Mouse (Mus musculus): Measurements from ENCODE around the gene Zfp62.

The Zfp62 gene

DNA sequence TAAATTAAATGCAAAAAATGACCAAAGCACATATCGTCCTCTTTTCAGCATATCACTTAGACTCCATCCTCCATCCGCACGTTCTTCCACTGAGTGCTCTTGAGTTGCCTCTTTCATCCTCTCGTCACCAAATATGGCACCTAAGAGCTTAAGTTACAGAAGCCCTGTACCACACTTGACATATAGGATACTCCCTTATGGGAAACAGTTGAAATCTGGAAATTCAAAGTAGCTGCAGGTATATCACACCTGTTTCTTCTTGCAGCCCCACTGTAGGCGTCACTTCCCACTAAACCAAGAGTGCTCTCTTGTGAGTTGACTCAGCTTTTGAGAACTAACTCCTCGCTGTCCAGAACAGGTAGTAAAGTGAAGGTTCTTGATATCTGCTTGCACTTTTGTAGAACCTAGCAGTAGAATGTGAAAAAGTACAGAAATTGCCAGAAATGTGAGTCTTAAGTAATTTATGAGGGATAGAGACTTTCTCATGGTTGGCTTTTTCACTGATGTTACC, 2.0 kb downstream of the Zfp62 start:
- no peak for DNase-seq (ENCODE audit: low spot score in 2 of 2)

DNA sequence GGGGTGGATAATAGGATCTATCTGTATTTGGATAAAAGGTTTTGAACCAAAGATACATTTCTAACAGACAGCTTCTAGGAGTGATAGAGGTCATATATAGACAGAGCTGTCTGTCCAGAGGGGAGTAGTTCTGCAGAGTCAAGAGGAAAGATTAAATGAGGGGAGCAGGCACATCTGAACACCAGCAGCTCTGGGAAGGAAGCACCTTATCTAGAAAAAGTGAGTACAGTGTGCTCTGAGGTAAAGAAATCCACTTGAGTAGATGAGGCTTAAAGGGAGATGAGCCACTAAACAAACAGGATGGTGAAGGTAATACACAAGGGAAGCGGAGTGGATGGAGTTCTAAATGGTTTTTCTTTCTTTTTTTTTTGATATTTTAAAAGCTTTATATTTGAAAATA, 4.4 kb downstream of the Zfp62 start:
- DNase-seq (ENCODE audit: low spot score in 2 of 2): no peak

DNA sequence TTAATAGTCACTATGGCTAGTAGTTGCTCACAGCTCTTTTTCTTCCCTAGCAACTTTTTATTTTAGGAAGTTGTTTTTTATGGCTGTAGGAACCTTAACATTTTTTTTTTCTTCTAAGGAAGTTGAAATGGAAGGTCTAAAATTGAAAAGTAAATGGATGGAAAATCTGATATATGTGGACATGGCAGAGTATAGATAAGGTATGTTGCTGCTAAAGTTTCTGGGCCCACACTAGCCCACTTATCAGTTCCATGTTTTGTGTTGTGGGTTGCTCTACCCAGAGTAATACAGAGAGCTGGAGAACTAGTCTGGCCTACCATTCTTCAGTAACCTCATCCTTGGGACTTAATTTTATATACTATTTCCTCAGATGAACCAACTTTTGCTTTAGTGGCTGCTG, 9.5 kb downstream of the Zfp62 start:
- DNase-seq (ENCODE audit: low spot score in 2 of 2): no peak

DNA sequence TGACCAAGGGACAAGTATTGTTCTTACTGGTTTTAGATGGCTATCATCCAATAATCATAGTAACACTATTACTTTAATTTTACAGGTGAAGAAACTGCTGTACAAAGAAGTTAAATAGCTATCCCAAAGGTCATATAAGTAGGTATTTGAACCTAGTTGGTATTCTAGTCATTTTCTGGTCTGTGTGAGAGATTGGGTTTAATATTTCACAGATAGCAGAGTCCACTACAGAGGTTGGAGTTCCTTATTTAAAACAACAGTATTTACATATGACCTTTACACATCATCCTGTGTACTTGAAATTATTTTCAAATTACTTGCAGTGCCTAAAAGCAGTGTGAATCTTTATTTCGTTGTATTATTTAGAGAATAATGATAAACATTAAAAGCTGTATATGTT, 10.4 kb downstream of the Zfp62 start:
- no peak for DNase-seq (ENCODE audit: low spot score in 2 of 2)

DNA sequence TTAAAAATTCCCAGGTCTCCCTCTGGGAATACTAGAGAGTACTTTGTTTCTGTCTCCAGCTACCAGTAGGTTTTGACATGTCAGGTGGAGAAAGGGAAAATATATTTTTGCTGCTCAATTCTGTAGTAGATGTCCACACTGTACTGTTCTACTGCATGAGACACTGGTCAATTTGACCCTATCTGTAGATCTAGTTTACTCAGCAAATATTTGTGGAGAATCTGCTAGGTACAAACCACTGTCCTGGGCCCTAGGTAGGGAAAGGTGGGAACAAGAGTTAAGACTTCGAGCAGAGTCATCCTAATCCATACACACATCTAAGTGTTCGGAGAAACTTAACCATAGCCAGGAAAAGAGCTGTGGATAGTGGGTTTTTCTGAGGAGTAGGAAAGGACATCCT, 16.2 kb downstream of the Zfp62 start:
- DNase-seq (ENCODE audit: low spot score in 2 of 2): no peak

DNA sequence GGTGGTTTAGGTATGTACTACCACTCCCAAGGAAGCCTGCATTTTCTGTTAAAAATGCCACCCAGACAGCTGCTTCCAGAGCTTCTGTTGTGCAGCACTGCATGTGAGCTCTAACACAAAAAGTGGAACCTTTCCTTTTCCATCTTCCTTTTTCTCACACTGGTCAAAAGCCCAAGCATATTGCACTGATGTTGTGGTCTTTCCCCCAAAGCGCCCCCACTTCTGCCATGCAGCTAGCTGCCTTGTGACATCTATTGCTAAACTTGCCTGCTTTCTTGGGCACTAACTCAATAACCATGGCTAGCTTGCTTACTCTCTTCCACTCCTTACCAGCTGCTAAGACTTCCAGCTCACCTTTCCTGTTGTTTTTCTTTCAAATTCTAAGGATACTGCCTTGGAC, 21.4 kb downstream of the Zfp62 start:
- no peak for DNase-seq (ENCODE audit: low spot score in 2 of 2)

DNA sequence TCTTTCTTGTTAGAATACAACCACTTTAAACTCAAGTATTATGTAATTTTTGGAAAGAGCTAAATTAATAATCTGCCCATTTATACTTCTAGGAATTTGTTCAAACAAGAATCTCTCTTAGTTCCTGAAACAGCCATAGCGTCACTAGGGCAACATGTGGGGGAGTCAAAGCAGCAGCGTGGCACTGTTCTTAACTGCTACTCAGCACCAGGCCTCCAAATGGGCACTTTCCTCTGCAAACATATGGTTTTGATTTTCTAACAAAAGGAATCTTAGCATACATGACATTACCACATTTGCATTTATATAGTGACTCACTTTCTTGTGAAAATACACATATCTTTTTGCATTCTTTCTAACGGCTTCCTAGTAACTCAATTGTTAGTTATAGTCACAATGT, 29.7 kb downstream of the Zfp62 start:
- DNase-seq (ENCODE audit: low spot score in 2 of 2): no peak

DNA sequence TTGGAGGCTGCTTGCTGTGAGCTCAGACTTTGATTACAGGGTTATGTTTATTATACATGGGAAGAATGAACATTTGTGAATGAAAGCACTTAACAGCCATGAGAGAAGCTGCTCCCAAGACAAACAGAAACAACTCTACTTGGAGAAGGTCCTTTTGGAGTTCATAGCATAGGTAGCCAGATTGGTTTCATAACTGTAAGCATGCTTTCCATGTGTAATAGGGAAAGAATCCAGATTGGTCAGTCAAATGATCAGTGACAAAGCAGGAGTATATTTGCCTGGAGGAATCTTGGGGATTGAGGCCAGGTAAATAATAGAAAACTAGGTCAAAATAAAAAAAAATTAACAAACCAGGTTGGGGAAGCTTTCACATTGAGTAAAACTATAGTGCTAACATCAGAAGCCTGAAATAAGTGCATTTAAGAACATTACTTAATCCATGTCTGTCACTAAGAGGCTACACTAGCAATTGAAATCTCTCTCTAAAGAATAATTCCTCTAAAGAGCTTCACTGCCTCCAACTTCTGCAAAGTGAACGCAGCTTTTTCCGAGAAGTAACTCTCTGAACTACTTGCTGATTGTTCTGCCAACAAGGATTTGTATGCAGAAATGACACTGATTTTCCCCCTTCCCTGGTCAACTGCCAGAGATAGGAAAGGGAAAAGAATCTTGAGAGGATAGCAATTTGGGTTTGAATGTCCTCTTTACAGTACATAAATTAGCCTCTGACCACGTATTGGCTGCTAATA, 32.5 kb downstream of the Zfp62 start:
- DNase-seq (ENCODE audit: low spot score in 2 of 2): no peak

DNA sequence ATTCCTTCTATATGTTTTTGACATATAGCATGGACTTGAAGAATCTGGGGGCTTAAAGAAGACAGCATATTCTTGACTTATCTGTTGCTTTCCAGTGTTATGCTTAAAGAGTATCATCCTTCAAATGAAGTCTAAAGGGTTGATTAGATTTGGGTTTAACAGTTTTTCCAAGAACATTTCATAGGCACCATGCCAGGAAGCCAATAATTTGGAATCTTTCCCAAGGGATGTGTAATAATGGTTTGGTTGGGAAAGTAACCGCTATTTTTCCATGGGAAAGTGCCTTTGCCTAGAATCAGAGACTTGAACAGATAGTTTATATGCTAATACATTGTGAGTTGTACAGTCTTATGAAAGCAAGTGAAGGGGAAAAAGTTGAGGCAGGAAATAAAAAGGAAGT, 33.8 kb downstream of the Zfp62 start:
- no peak for DNase-seq (ENCODE audit: low spot score in 2 of 2)

DNA sequence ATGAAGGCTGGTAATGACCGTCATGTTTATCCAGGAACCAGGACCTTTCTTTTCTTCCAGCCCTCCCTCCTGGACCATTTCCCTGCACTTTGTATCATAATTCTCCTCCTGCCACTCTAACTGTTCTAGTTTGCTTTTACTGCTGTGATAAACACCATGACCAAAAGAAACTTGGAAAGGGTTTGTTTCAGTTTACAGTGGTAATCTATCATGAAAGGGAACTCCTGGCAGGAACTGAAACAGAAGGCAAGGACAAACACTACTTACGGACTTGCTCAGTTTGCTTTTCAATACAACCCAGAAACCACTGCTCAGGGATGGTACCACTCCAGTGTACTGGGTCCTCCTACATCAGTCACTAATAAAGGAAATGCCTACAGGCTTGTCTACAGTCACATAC, 34.4 kb downstream of the Zfp62 start:
- no peak for DNase-seq (ENCODE audit: low spot score in 2 of 2)

DNA sequence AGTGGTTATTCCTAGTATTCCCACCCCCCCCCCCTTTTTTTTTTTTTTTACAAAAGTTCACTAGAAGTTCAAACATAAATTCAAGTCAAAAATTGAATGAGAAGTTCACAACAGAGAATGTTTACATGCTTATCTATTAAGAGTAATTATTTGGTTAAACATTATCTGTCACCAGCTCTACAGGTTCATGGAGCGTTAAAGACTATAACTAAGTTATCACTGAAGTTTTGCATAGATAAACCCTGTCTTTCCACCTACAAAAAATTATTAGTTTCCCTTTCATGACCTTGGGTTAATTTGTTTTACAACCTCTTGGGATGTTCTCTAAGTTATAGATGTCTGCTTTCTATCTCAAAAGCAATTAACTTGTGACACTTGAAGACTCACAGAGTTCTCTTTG, 37.2 kb downstream of the Zfp62 start:
- no peak for DNase-seq (ENCODE audit: low spot score in 2 of 2)

DNA sequence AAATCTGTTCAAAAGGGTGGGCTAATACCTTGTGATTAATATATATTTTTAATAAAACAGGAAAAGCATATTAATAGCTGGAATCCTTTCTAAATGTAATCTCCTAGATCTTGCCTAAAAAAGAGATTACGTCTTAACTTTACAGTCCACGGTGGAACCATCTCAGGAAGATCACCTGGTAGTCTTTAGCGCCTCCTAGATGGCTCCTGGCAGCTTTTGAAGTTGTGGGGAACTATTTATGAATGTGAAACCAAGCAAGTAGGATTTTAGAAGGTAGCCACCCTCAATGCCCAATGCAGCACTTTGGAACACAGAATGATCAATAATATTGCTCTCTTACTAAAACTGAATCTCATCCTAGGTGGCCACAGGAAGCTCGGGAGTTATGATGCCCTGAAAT, 37.8 kb downstream of the Zfp62 start:
- DNase-seq (ENCODE audit: low spot score in 2 of 2): no peak

DNA sequence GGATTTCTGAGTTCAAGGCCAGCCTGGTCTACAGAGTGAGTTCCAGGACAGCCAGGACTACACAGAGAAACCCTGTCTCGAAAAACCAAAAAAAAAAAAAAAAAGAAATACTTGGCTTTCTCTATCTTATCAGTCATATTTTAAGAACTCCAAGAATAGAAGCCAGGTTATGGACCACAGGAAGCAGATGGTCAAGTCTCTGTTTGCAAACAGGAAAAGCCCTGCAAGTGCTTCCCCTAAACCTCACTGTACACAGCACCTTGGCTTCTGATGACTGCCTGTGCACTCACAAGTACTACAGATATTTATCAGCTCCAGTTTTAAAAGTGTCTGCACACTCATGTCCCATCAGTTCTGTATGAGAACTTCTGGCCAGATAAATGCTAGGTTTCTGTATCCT, 38.4 kb downstream of the Zfp62 start:
- no peak for DNase-seq (ENCODE audit: low spot score in 2 of 2)

DNA sequence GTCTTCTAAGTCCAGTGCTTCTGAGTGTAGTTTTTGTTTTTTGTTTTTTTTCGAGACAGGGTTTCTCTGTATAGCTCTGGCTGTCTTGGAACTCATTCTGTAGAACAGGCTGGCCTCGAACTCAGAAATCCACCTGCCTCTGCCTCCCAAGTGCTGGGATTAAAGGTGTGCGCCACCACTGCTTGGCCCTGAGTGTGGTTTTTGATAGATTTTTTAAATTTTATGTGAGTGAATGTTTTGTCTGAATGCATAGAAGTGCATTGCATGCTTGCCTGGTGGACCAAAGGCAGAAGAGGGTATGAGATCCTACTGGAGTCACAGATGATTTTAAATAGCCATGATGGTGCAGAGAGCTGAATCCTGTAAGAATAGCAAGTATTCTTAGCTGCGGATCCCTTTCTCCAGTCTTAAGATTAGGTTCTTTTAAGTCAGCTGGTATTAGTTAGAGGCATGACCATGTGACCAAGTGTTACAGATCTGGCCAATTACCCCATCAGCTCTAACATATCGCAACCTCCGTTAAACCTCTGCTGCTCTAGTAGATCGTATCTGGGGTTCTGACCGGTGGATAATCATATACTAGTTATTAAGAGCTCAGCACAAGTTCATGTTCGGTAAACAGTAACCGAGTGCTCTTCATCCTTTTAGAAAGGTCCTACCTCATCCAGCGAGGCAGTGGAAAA, 40.0 kb downstream of the Zfp62 start:
- DNase-seq (ENCODE audit: low spot score in 2 of 2): no peak

DNA sequence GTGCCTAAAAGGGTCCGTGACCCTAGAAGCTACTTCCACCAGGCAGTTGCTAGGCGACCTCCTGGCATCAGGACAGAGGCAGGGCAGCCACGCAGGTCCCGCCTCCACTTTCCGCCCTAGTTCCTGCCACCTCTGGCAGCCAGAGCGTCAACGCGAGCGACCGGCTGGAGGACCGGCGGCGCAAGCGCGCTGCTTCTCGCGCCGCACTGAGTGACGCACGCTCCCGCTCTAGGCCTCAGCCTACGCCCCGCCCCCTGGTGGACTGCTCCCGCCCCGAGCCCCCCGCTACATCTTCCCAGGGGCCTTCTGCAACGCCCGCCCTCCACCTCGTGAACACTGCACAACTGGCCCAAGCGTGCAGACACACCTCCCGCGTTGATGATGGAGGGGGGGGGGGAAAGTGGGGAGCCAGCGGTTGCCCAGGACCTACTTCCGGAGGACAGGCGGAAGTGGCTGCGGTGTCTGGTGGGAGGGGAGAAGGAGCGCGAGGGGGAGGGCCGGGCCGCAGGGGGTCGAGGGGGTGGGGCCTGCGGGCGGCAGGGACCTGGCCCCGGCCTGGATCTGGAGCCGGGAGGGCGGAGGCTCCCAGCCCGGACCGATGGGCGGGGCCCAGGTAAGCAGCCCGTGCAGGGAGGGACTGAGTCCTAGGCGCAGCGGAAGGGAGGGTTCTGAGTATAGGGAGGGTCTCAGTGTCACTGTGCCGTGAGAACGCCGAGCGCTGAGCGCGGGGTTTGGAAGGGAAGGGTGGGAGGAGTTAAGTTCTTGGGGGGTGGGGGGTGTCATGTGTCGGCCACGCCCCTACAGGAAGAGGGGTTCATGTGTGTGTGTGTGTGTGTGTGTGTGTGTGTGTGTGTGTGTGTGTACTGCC, 40.9 kb downstream of the Zfp62 start, which contains the start of gene Mgat1:
Gene Mgat1, plus strand, starts transcription at position 465 of the 868 bp plus-strand sequence.
- DNase-seq (ENCODE audit: low spot score in 2 of 2): peak; percentile 94 to 95

DNA sequence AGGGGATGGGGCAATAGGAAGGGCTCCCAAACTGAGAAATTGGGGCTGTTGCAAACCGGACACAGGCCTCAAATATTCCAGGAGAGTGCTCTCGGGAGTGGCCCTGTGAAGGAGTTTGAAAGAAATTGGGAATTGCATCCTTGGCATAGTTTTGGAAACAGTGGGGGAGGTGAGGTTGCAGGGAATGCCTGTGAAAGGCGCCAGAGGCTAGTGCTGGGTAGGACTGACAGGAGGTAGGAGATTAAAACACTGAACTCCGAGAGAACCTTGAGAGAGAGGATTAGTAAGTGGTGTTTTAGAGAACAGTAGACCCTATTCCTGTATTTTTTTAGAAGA, 41.5 kb downstream of the Zfp62 start:
- no peak for DNase-seq (ENCODE audit: low spot score in 2 of 2)

DNA sequence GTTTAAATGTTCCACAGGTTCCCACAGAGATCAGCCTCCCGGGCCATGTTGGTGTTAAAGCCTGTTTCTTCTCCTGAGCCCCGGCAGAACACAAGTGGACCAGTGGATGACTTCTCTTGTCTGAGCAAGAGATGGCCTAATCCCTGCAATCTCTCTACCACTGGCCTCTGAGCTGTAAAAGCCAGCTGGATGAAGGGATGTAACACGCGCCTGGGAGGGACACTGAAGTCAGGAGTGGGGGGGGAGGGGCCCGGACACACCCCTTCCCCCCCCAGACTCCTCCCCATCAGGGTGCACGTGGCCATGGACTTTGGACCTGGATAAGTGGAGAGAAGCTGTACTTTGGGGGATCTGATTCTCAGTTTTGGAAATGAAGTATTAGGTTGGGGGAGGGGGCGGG, 42.1 kb downstream of the Zfp62 start:
- DNase-seq (ENCODE audit: low spot score in 2 of 2): no peak

DNA sequence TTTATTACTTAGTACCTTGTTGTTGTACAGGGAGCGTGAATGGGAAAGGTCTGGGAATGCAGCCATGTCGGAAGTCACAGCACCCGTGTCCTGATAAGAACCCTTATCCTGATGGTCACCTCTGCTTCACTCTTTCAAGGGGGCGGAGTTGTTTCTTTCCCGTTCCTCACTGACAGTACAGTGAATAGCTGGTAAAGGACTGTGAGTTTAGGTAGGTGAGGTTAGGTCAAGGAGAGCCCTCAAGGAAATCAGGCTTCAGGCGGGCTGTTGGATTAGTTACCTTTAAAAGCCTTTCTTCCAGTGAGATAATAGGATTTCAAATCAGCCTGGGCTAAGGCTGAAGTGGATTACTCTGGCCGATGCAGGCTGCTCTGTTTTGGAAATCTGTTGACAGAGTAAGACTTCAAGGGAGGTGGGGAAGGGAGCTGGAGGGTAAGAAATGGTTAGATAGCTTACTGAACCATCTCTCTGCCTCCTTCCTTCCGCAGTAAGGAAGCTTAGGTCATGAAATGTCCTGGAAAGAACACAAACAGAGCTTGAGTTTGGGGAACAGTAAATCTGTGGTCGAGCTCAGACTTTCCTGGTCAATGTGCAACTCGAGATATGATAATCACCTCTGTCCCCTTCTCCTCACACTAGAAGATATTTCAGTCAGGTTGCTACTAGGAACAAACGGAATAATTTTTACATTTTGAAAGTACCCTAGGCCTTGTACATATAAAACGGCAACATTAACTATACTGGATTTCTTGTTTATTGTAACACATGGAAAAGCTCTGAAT, 42.7 kb downstream of the Zfp62 start:
- DNase-seq (ENCODE audit: low spot score in 2 of 2): no peak

DNA sequence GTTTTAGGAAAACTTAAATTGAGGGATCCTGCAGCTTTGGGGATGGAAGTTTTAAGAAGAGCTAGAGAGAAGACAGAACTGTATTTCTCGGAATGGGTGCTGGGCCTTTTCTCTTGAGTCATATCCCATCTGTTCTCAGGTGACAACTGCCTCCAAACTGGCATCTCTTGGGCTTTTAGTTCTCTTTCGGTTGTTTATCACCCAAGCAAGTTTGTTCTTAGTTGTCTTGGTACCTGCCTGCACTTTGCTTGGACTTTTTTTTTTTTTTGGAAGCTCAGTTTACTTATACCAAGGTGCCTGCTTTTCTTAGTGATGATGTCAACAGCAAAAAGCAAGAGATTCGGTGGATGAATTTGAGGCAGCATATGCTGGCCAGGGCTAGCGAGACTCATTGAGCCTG, 43.4 kb downstream of the Zfp62 start:
- no peak for DNase-seq (ENCODE audit: low spot score in 2 of 2)

DNA sequence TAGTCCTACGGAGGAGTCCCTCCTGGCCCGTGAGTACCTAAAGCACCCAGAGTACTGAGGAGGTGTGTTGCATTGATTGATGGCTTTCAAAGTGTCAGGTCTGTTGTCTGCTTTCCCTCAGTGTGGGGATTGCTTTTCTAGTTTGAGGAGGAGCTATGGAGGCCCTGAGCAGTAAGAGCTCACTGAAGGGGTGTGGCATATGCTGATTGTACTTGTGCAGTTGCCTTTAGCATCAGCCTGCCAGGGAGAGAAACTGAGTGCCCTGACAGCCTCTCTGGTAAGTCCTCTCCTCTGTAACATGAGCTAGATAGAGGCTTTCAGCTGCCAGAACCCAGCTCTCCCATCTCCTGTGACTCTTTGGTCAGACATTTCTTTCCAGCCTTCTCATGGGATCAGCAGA, 44.2 kb downstream of the Zfp62 start:
- no peak for DNase-seq (ENCODE audit: low spot score in 2 of 2)

DNA sequence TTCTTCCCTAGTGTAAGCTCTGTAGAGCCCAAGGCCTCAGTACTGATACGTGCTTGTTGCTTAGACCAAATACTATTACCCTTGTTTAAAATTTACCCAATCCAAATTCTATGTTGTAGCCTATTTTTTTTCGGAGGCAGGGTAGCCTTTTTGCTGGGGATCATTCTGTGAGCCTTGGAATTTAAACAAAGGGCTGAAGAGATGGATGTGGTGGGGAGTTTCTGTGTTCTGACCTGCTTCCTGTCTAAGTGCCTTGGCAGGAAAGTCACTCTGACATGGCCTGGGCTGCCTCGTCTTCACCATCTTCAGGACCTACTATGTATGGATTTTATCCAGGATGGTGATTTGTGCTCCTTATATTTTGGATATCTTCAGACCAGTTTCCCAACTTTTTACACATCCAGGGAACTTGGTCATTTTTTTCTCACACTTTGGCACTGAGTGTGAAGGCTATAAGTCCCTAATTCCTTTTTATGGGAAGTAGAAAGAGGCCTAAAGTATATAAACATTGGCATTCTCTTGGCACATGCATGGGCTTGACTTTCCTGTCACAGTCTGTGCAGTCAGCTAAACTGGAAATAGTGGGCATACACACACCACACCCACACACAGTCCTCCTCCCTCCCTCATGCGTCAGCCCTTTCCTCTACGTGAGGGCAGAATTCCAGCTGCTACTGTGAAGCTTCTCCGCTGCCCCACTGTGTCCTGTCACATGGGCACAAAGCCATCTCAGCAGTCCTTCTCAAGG, 45.3 kb downstream of the Zfp62 start:
- DNase-seq (ENCODE audit: low spot score in 2 of 2): peak in 1 of 2 experiments; percentile 52
